Mouse (Mus musculus) MEL (cell line): ENCODE measurements around the gene Olfr522. TPM values are rescaled to one million over a fixed set of nuclear protein-coding genes. Genes with fewer than 3 reads are reported as not detected.

Source experiments
- DNase-seq: peaks from one replicate; pipeline ENCODE4 v3.0.0; 2011; ENCODE audit warnings: low read depth, low spot score
- H3K27ac ChIP-seq: 2 replicates; pipeline ENCODE4 v1.5.1; 2012; ENCODE audit warnings: low read depth, mild to moderate bottlenecking, control low read depth, low read length, moderate library complexity; ENCODE audit not compliant: control insufficient read depth
- H3K27me3 ChIP-seq, 2 experiments: fragments of 150-350 bp in 1 of 2; sonication (generic) in 1 of 2; 2 replicates each; pipeline ENCODE4 v1.6.1; 2012; ENCODE audit warnings: low read length in 2 of 2, mild to moderate bottlenecking in 2 of 2, improper control_type of control experiment in 1 of 2, moderate library complexity in 1 of 2; ENCODE audit not compliant: insufficient read depth in 2 of 2, control insufficient read depth in 1 of 2
- H3K36me3 ChIP-seq, 2 experiments: 2 replicates each; pipeline ENCODE4 v1.6.1; 2012 to 2014; ENCODE audit warnings: low read length in 2 of 2, improper control_type of control experiment in 1 of 2, inconsistent platforms in 1 of 2, mild to moderate bottlenecking in 1 of 2; ENCODE audit not compliant: insufficient read depth in 2 of 2, control insufficient read depth in 1 of 2
- H3K4me1 ChIP-seq, 2 experiments: fragments of 150-350 bp in 1 of 2; sonication (generic) in 1 of 2; 2 replicates each; pipeline ENCODE4 v1.6.1; 2012; ENCODE audit warnings: low read length in 2 of 2, improper control_type of control experiment in 1 of 2, mild to moderate bottlenecking in 1 of 2; ENCODE audit not compliant: insufficient read depth in 2 of 2, control insufficient read depth in 1 of 2
- H3K4me3 ChIP-seq, 2 experiments: fragments of 150-350 bp in 1 of 2; sonication (generic) in 1 of 2; 2 replicates each; pipeline ENCODE4 v1.5.1; 2012; ENCODE audit warnings: low read depth in 2 of 2, low read length in 2 of 2, mild to moderate bottlenecking in 2 of 2, moderate library complexity in 2 of 2, control low read depth in 1 of 2, improper control_type of control experiment in 1 of 2; ENCODE audit not compliant: control insufficient read depth in 1 of 2, insufficient read depth in 1 of 2
- H3K79me2 ChIP-seq: 2 replicates; pipeline ENCODE4 v1.6.1; 2012; ENCODE audit warnings: mild to moderate bottlenecking, low read length, moderate library complexity; ENCODE audit not compliant: control insufficient read depth, poor library complexity, insufficient read depth
- H3K9ac ChIP-seq: 2 replicates; pipeline ENCODE4 v1.6.1; 2012; ENCODE audit warnings: low read depth, mild to moderate bottlenecking, control low read depth, low read length, moderate library complexity; ENCODE audit not compliant: control insufficient read depth, poor library complexity, severe bottlenecking
- H3K9me3 ChIP-seq: fragments of 150-350 bp; sonication (generic); replicated peaks from 2 replicates; pipeline ENCODE4 v1.6.1; 2012; ENCODE audit warnings: mild to moderate bottlenecking, low read length, improper control_type of control experiment, moderate library complexity; ENCODE audit not compliant: insufficient read depth
- CHD1 ChIP-seq: IDR thresholded peaks from 2 replicates; pipeline ENCODE4 v1.6.1; 2012; ENCODE audit warnings: low read depth, mild to moderate bottlenecking, inconsistent platforms, low read length, improper control_type of control experiment
- E2F4 ChIP-seq: IDR thresholded peaks from 2 replicates; pipeline ENCODE4 v1.6.1; 2011; ENCODE audit warnings: low read depth, low read length, improper control_type of control experiment, borderline replicate concordance
- GABPA ChIP-seq: IDR thresholded peaks from 2 replicates; pipeline ENCODE4 v1.6.1; 2012; ENCODE audit warnings: low read depth, mild to moderate bottlenecking, inconsistent platforms, low read length, improper control_type of control experiment, moderate library complexity
- HCFC1 ChIP-seq: IDR thresholded peaks from 2 replicates; pipeline ENCODE4 v1.6.1; 2012; ENCODE audit warnings: low read depth, mild to moderate bottlenecking, inconsistent platforms, low read length, improper control_type of control experiment, moderate library complexity
- KAT2A ChIP-seq: conservative IDR thresholded peaks from 2 replicates; pipeline ENCODE4 v1.6.1; 2012; ENCODE audit warnings: low read depth, low read length, improper control_type of control experiment, inconsistent platforms
- MAFK ChIP-seq: IDR thresholded peaks from 2 replicates; pipeline ENCODE4 v1.6.1; 2011; ENCODE audit warnings: low read depth, mild to moderate bottlenecking, low read length, improper control_type of control experiment, borderline replicate concordance
- MYC ChIP-seq: IDR thresholded peaks from 2 replicates; pipeline ENCODE4 v1.6.1; 2011; ENCODE audit warnings: low read depth, mild to moderate bottlenecking, low read length, improper control_type of control experiment, moderate library complexity
- NELFE ChIP-seq: IDR thresholded peaks from 2 replicates; pipeline ENCODE4 v1.6.1; 2011; ENCODE audit warnings: low read depth, low read length, improper control_type of control experiment
- ZC3H11A ChIP-seq: IDR thresholded peaks from 2 replicates; pipeline ENCODE4 v1.6.1; 2012; ENCODE audit warnings: low read depth, mild to moderate bottlenecking, inconsistent platforms, low read length, improper control_type of control experiment
- ZKSCAN1 ChIP-seq: IDR thresholded peaks from 2 replicates; pipeline ENCODE4 v1.6.1; 2012; ENCODE audit warnings: low read depth, mild to moderate bottlenecking, inconsistent platforms, low read length, improper control_type of control experiment, moderate library complexity
- polyA plus RNA-seq, 2 experiments: library from polyadenylated mRNA; stranded (reverse) in 1 of 2; unstranded in 1 of 2; fragments of >175 nt in 1 of 2; fragments of >200 nt in 1 of 2; gene quantifications; 2 replicates each; pipeline versions ENCODE4 v1.2.1 to v1.2.4; 2012; ENCODE audit warnings: low replicate concordance in 2 of 2, low read depth in 1 of 2; ENCODE audit not compliant: insufficient read length in 2 of 2, insufficient read depth in 1 of 2, missing spikeins in 1 of 2
- total RNA-seq: library from RNA; depleted of rRNA; stranded (reverse); fragments of 300-350 nt; gene quantifications from 2 replicates; pipeline ENCODE4 v1.2.3, GENCODE M21; 2012

Olfr522 gene
- total and polyA plus RNA-seq, 3 experiments: not detected

DNA sequence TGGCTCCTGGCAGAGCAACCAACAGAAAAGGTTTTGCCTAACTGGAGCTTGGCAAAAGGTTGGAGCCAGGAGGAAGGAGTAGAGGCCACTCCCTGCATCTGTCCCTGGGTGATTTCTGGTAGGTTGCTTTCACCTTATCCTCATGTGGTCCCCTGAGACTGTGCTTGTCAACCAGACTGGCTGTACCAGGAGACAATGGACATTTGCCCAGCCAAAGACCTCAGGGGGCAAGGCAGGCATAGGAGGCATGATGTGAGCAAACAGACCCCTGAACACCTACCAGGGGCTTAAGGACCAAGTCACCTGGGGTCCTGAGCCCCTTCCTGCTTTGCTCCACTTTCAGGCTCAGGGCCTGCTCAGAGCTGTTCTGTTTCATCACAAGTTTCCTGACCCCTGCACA lies 41.3 kb upstream of the Olfr522 start, which contains the start of gene Olfr524:
Gene Olfr524, minus strand, starts transcription at position 101 of the 400 bp plus-strand sequence.
- peaks cover 0 to 21% of the 10 kb centered on the region in 2 experiments; a peak in 2 of 4 replicates for H3K36me3 ChIP-seq
- no peaks in the 10 kb centered on the region for H3K27me3 ChIP-seq
- DNase-seq: no peak
- no peak for TF ChIP-seq GABPA
- no peak for TF ChIP-seq KAT2A
- TF ChIP-seq MAFK: no peak
- TF ChIP-seq MYC: no peak
- TF ChIP-seq, all 39 proteins: peak for 0
- H3K4me1 ChIP-seq: peaks cover 5 to 36% of the 10 kb centered on the region in 2 experiments
- H3K9me3 ChIP-seq: no peaks in the 10 kb centered on the region
- no peak within 1 kb of the TSS for H3K9ac ChIP-seq
- no peaks in the 10 kb centered on the region for H3K79me2 ChIP-seq
- H3K4me3 ChIP-seq: no peak within 1 kb of the TSS
- peak within 1 kb of the TSS; percentile 7; the same call in 1 of the 2 replicates for H3K27ac ChIP-seq

DNA sequence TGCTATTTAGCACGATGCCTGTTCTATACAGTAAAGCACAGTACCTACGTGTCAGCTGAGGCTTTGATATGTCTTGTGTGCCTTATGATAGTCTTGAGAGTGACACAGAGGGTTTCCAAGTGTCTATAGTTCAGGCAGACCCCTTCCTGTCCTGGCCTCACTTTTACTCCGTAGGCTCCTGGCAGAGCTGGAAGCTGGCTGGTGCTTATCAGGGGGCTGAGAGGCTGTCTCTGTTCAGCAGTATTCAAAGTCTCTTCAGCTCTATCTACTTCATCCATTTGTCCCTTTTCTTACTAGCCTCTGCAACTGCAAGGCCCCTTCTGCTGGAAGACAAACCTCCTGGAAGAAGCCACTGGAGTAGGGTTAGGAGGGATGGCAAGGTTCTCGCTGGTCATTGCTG lies 36.5 kb upstream of the Olfr522 start:
- Histone ChIP-seq H3K4me3 (no peak overlapping the region), H3K9ac (no peak overlapping the region), H3K27ac (no peak overlapping the region), H3K36me3 (peaks cover 0 to 3% of the 10 kb centered on the region in 2 experiments; a peak in 2 of 4 replicates), H3K9me3 (no peaks in the 10 kb centered on the region), H3K27me3 (no peaks in the 10 kb centered on the region), H3K79me2 (no peaks in the 10 kb centered on the region), H3K4me1 (peaks cover 0 to 20% of the 10 kb centered on the region in 2 experiments; a peak in 2 of 4 replicates)
- no peak for TF ChIP-seq HCFC1
- no peak for TF ChIP-seq E2F4
- TF ChIP-seq CHD1: no peak
- no peak for TF ChIP-seq ZC3H11A
- no peak for TF ChIP-seq NELFE
- DNase-seq: peak; percentile 14

DNA sequence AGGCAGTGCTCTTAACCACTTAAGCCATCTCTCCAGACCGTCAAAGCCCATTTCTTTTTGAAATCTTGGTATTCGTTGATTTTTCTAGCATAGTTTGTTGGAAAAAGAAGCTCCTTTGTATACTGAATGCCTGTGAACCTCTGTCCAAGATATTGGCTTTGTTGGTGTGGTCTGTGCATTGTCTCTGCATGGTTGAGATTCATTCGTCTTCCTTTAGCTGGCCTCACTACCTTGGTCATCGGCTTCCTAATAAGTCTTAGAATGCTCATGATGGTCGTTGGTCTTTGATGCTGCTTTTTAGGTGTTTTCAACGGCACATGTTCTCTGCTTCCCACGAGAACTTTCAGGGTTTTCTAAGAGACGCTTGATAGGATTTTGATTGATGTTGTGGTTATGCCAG lies 31.4 kb upstream of the Olfr522 start:
- no peak for TF ChIP-seq ZKSCAN1
- TF ChIP-seq, all 39 proteins: peak for 0
- peaks cover 0 to 10% of the 10 kb centered on the region in 2 experiments; a peak in 2 of 4 replicates for H3K4me1 ChIP-seq
- no peaks in the 10 kb centered on the region for H3K9me3 ChIP-seq
- peaks cover 0 to 3% of the 10 kb centered on the region in 2 experiments; a peak in 2 of 4 replicates for H3K36me3 ChIP-seq
- DNase-seq: no peak
- H3K9ac ChIP-seq: no peak overlapping the region
- no peak overlapping the region for H3K27ac ChIP-seq
- H3K4me3 ChIP-seq: no peak overlapping the region
- H3K79me2 ChIP-seq: no peaks in the 10 kb centered on the region
- no peaks in the 10 kb centered on the region for H3K27me3 ChIP-seq
